Mouse (Mus musculus) kidney, adult 2 months (tissue): ENCODE results near the gene Zfp61.

Experiments
- CTCF ChIP-seq: fragments of 200-500 bp; conservative IDR thresholded peaks from 2 replicates; pipeline ENCODE4 v1.5.1; 2011; ENCODE audit warnings: low read depth, mild to moderate bottlenecking, control low read depth, low read length, moderate library complexity, mixed read lengths; ENCODE audit not compliant: insufficient read depth, insufficient read length
- POLR2A ChIP-seq: fragments of 200-500 bp; IDR thresholded peaks from one replicate; pipeline ENCODE4 v1.6.1; 2011; ENCODE audit warnings: low read depth, low read length, control low read depth

DNA sequence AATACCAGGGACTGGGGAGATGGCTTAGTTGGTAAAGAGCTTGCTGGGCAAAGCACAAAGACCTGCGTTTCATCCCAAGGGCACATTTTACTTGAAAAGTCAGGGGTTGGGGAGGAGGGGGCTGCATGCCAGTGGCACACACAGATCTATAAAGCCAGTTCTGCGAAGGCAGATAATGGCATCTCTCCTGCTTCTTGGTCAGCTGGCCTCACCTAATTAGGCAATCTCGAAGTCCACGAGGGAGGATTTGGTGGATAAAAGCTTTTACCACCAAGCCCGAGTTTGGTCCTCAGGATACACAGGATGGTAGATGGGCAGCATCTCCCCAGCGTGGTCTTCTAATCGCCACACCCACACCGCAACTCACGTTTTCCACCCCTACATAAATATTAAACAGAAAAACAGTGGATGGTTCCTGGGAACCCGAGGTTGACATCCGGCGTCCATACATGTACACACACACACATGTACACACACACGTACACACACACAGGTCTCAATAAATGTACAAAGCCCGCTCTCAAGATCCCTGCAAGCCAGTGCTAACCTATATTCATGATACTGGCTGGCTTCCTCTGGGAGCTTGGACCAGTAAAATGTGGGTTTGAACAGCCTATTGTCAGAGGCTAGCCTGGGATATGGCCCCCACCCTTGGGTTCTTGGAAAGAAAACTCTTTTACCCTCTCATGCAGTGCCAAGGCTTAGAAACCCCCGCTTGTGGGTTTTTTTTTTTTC lies 3.5 kb downstream of the Zfp61 start:
- no peak for TF ChIP-seq CTCF
- no peak for TF ChIP-seq POLR2A
